Mouse (Mus musculus): ENCODE results near the gene Tmprss2. TPM values are rescaled to one million over a fixed set of nuclear protein-coding genes. Genes with fewer than 3 reads are reported as not detected.
"Not testable (repeated sequence)": the region's sequence is repeated elsewhere in the genome, so short reads cannot be mapped to it uniquely, and the experiment has no call there.

Gene Tmprss2
- polyA plus RNA-seq, 1 experiment from 2014 or later: 0.11 TPM

- Histone ChIP-seq H3K4me3 (ENCODE audit: low read length) (no peak overlapping the region), H3K4me2 (ENCODE audit: low read length) (no peak overlapping the region), H3K4me1 (ENCODE audit: control insufficient read depth, insufficient read depth, low read depth, low read length) (no peaks in the 10 kb centered on the region), H3K9me3 (ENCODE audit: control insufficient read depth, low read length) (no peaks in the 10 kb centered on the region), H3K27ac (ENCODE audit: low read depth, low read length) (no peak overlapping the region), H3K36me3 (ENCODE audit: control insufficient read depth, insufficient read depth, low read length) (no peaks in the 10 kb centered on the region), H3K9ac (ENCODE audit: low read depth, low read length) (no peak overlapping the region), H3K27me3 (replicated peaks; ENCODE audit: control insufficient read depth, insufficient read depth, low read length) (no peaks in the 10 kb centered on the region)
- no peak for ATAC-seq
- 79% methylated on average over 2 of the region's 2 CpGs for WGBS
Observed at GRCm38 (mm10) chr16:97600591-97600990, 10.4 kb downstream of the Tmprss2 start.

- Histone ChIP-seq H3K9me3 (ENCODE audit: control insufficient read depth, low read length) (no peaks in the 10 kb centered on the region), H3K4me1 (ENCODE audit: control insufficient read depth, insufficient read depth, low read depth, low read length) (no peaks in the 10 kb centered on the region), H3K4me3 (ENCODE audit: low read length) (no peak overlapping the region), H3K27ac (ENCODE audit: low read depth, low read length) (no peak overlapping the region), H3K36me3 (ENCODE audit: control insufficient read depth, insufficient read depth, low read length) (no peaks in the 10 kb centered on the region), H3K4me2 (ENCODE audit: low read length) (no peak overlapping the region), H3K27me3 (replicated peaks; ENCODE audit: control insufficient read depth, insufficient read depth, low read length) (no peaks in the 10 kb centered on the region), H3K9ac (ENCODE audit: low read depth, low read length) (no peak overlapping the region)
- ATAC-seq: no peak
- 97% methylated on average over 2 of the region's 2 CpGs for WGBS
Observed at GRCm38 (mm10) chr16:97598046-97598445, 12.9 kb downstream of the Tmprss2 start.

- H3K27me3 ChIP-seq (replicated peaks; ENCODE audit: control insufficient read depth, insufficient read depth, low read length): no peaks in the 10 kb centered on the region
- WGBS: 74% methylated on average over 4 of the region's 4 CpGs
Observed at GRCm38 (mm10) chr16:97593816-97594509, 17.0 kb downstream of the Tmprss2 start.

GRCm38 (mm10) chr16:97593057-97593456 is 17.9 kb downstream of the Tmprss2 start:
- Histone ChIP-seq H3K36me3 (ENCODE audit: control insufficient read depth, insufficient read depth, low read length) (no peaks in the 10 kb centered on the region), H3K9ac (ENCODE audit: low read depth, low read length) (no peak overlapping the region), H3K4me3 (ENCODE audit: low read length) (no peak overlapping the region), H3K4me1 (ENCODE audit: control insufficient read depth, insufficient read depth, low read depth, low read length) (no peaks in the 10 kb centered on the region), H3K27ac (ENCODE audit: low read depth, low read length) (no peak overlapping the region), H3K27me3 (replicated peaks; ENCODE audit: control insufficient read depth, insufficient read depth, low read length) (no peaks in the 10 kb centered on the region), H3K9me3 (ENCODE audit: control insufficient read depth, low read length) (no peaks in the 10 kb centered on the region), H3K4me2 (ENCODE audit: low read length) (no peak overlapping the region)
- 17% methylated on average over 1 of the region's 1 CpGs for WGBS
- no peak for ATAC-seq

More at GRCm38 (mm10) chr16:97593816-97594509, 17.0 kb downstream of the Tmprss2 start:
- Histone ChIP-seq H3K4me2 (ENCODE audit: low read length) (no peak overlapping the region), H3K27ac (ENCODE audit: low read depth, low read length) (no peak overlapping the region), H3K36me3 (ENCODE audit: control insufficient read depth, insufficient read depth, low read length) (no peaks in the 10 kb centered on the region), H3K9ac (ENCODE audit: low read depth, low read length) (no peak overlapping the region), H3K4me3 (ENCODE audit: low read length) (no peak overlapping the region), H3K9me3 (ENCODE audit: control insufficient read depth, low read length) (no peaks in the 10 kb centered on the region), H3K4me1 (ENCODE audit: control insufficient read depth, insufficient read depth, low read depth, low read length) (no peaks in the 10 kb centered on the region)
- ATAC-seq: no peak

- Histone ChIP-seq H3K4me1 (ENCODE audit: control insufficient read depth, insufficient read depth, low read depth, low read length) (no peaks in the 10 kb centered on the region), H3K27ac (ENCODE audit: low read depth, low read length) (no peak overlapping the region), H3K4me2 (ENCODE audit: low read length) (no peak overlapping the region), H3K9ac (ENCODE audit: low read depth, low read length) (no peak overlapping the region), H3K27me3 (replicated peaks; ENCODE audit: control insufficient read depth, insufficient read depth, low read length) (no peaks in the 10 kb centered on the region), H3K36me3 (ENCODE audit: control insufficient read depth, insufficient read depth, low read length) (no peaks in the 10 kb centered on the region), H3K9me3 (ENCODE audit: control insufficient read depth, low read length) (no peaks in the 10 kb centered on the region), H3K4me3 (ENCODE audit: low read length) (no peak overlapping the region)
- no peak for ATAC-seq
- WGBS: 84% methylated on average over 2 of the region's 2 CpGs
Observed at GRCm38 (mm10) chr16:97591512-97591911, 19.5 kb downstream of the Tmprss2 start.

- H3K9me3 ChIP-seq (ENCODE audit: control insufficient read depth, low read length); H3K27me3 ChIP-seq (replicated peaks; ENCODE audit: control insufficient read depth, insufficient read depth, low read length); H3K9ac ChIP-seq (ENCODE audit: low read depth, low read length); H3K4me3 ChIP-seq (ENCODE audit: low read length); H3K36me3 ChIP-seq (ENCODE audit: control insufficient read depth, insufficient read depth, low read length); H3K4me1 ChIP-seq (ENCODE audit: control insufficient read depth, insufficient read depth, low read depth, low read length); H3K27ac ChIP-seq (ENCODE audit: low read depth, low read length); ATAC-seq; H3K4me2 ChIP-seq (ENCODE audit: low read length): not testable (repeated sequence)
- 70% methylated on average over 1 of the region's 1 CpGs for WGBS
Observed at GRCm38 (mm10) chr16:97582876-97583275, 28.1 kb downstream of the Tmprss2 start.

- H3K9me3 ChIP-seq (ENCODE audit: control insufficient read depth, low read length): no peaks in the 10 kb centered on the region
- no peak overlapping the region for H3K4me3 ChIP-seq (ENCODE audit: low read length)
- no peak overlapping the region for H3K27ac ChIP-seq (ENCODE audit: low read depth, low read length)
- no peaks in the 10 kb centered on the region for H3K4me1 ChIP-seq (ENCODE audit: control insufficient read depth, insufficient read depth, low read depth, low read length)
- no peak overlapping the region for H3K9ac ChIP-seq (ENCODE audit: low read depth, low read length)
- no peaks in the 10 kb centered on the region for H3K27me3 ChIP-seq (replicated peaks; ENCODE audit: control insufficient read depth, insufficient read depth, low read length)
- no peaks in the 10 kb centered on the region for H3K36me3 ChIP-seq (ENCODE audit: control insufficient read depth, insufficient read depth, low read length)
- WGBS: 53% methylated on average over 1 of the region's 1 CpGs
- ATAC-seq: no peak
- no peak overlapping the region for H3K4me2 ChIP-seq (ENCODE audit: low read length)
Observed at GRCm38 (mm10) chr16:97569426-97569825, 41.6 kb downstream of the Tmprss2 start.

GRCm38 (mm10) chr16:97568662-97569061 is 42.3 kb downstream of the Tmprss2 start:
- Histone ChIP-seq H3K27ac (ENCODE audit: low read depth, low read length) (no peak overlapping the region), H3K4me1 (ENCODE audit: control insufficient read depth, insufficient read depth, low read depth, low read length) (no peaks in the 10 kb centered on the region), H3K9me3 (ENCODE audit: control insufficient read depth, low read length) (no peaks in the 10 kb centered on the region), H3K9ac (ENCODE audit: low read depth, low read length) (no peak overlapping the region), H3K4me2 (ENCODE audit: low read length) (no peak overlapping the region), H3K4me3 (ENCODE audit: low read length) (no peak overlapping the region), H3K27me3 (replicated peaks; ENCODE audit: control insufficient read depth, insufficient read depth, low read length) (no peaks in the 10 kb centered on the region), H3K36me3 (ENCODE audit: control insufficient read depth, insufficient read depth, low read length) (no peaks in the 10 kb centered on the region)
- ATAC-seq: no peak
- 72% methylated on average over 9 of the region's 9 CpGs for WGBS

GRCm38 (mm10) chr16:97544340-97544739 is 66.7 kb downstream of the Tmprss2 start:
- ATAC-seq: no peak
- Histone ChIP-seq H3K4me2 (ENCODE audit: low read length) (no peak overlapping the region), H3K9me3 (ENCODE audit: control insufficient read depth, low read length) (no peaks in the 10 kb centered on the region), H3K4me1 (ENCODE audit: control insufficient read depth, insufficient read depth, low read depth, low read length) (no peaks in the 10 kb centered on the region), H3K36me3 (ENCODE audit: control insufficient read depth, insufficient read depth, low read length) (no peaks in the 10 kb centered on the region), H3K4me3 (ENCODE audit: low read length) (no peak overlapping the region), H3K27ac (ENCODE audit: low read depth, low read length) (no peak overlapping the region), H3K9ac (ENCODE audit: low read depth, low read length) (no peak overlapping the region), H3K27me3 (replicated peaks; ENCODE audit: control insufficient read depth, insufficient read depth, low read length) (no peaks in the 10 kb centered on the region)
- 80% methylated on average over 4 of the region's 4 CpGs for WGBS
